Mouse (Mus musculus): ENCODE measurements around the gene Mdh1b. TPM values are rescaled to one million over a fixed set of nuclear protein-coding genes. Genes with fewer than 3 reads are reported as not detected.

The Mdh1b gene
- total and polyA plus RNA-seq, 3 experiments = 0.13 to 0.49 (median 0.46) TPM

- Histone ChIP-seq H3K9me3 (replicated peaks; ENCODE audit: low read length) (no peaks in the 10 kb centered on the region), H3K27ac (ENCODE audit: insufficient read depth, low read depth) (no peak overlapping the region), H3K4me1 (ENCODE audit: control insufficient read depth in 1 of 2, insufficient read depth in 2 of 2) (no peaks in the 10 kb centered on the region), H3K4me3 (replicated peaks in 1 of 3; ENCODE audit: low read depth in 2 of 3, low read length in 2 of 3, poor library complexity in 1 of 3) (no peak overlapping the region), H3K79me2 (replicated peaks; ENCODE audit: control insufficient read depth, extremely low read depth, insufficient read depth, poor library complexity, severe bottlenecking) (no peaks in the 10 kb centered on the region), H3K9ac (ENCODE audit: insufficient read depth, low read depth) (no peak overlapping the region), H3K36me3 (replicated peaks in 1 of 2; ENCODE audit: control insufficient read depth in 1 of 2, insufficient read depth in 1 of 2, low read length in 1 of 2) (no peaks in the 10 kb centered on the region), H3K27me3 (replicated peaks) (no peaks in the 10 kb centered on the region), H3K4me2 (ENCODE audit: insufficient read depth, low read depth, poor library complexity, severe bottlenecking) (0 out of 2 replicates have a peak overlapping the region, but pooled peaks have one; percentile 24)
- peak; percentile 77 for DNase-seq (ENCODE audit: extremely low read depth)
- dilution Hi-C loops (cut with MboI; ENCODE audit: extremely low pct_ligation_motif_present, extremely low pct_unique_long_range_greater_than_20kb, low sequenced_read_pairs) = no loop called here
- TF ChIP-seq MAX (IDR thresholded peaks at IDR 0.05; ENCODE audit: low read length) (no peak), RAD21 (IDR thresholded peaks at IDR 0.05; ENCODE audit: low read depth, low read length) (peak; percentile 54), SMC3 (IDR thresholded peaks at IDR 0.05; ENCODE audit: low read depth, low read length) (peak; percentile 54), CTCF (conservative IDR thresholded peaks at IDR 0.05 in 1 of 2, IDR thresholded peaks at IDR 0.05 in 1 of 2; ENCODE audit: low read depth in 2 of 2, low read length in 2 of 2) (peak; percentile 82 to 94)
- in situ Hi-C loops (cut with MboI; ENCODE audit: low pct_ligation_motif_present, low pct_unique_long_range_greater_than_20kb, low sequenced_read_pairs) = loop anchor here (25.0 kb wide), 2 partner anchors 1054 to 1354 kb away; no protein-coding TSS in a partner anchor
Observed at GRCm38 (mm10) chr1:63658016-63658415, 72.1 kb downstream of the Mdh1b start.

Other genes starting within 250 kb of the Mdh1b start
- gene Gm39653, start 114.3 kb downstream of the Mdh1b start, total RNA-seq (2012; rRNA removed) = not detected in 2 replicates
- not detected in 2 replicates for gene Gm39653, start 114.3 kb downstream of the Mdh1b start, total RNA-seq (2014; rRNA removed)
- not detected in 2 replicates for gene Gm39653, start 114.3 kb downstream of the Mdh1b start, polyA plus RNA-seq (2012; ENCODE audit: insufficient read length, low read depth)
- gene Dytn, start 43.4 kb downstream of the Mdh1b start, total RNA-seq (2012; rRNA removed) = not detected in 2 replicates
- gene Dytn, start 43.4 kb downstream of the Mdh1b start, total RNA-seq (2014; rRNA removed) = not detected in 2 replicates
- gene Dytn, start 43.4 kb downstream of the Mdh1b start, polyA plus RNA-seq (2012; ENCODE audit: insufficient read length, low read depth) = not detected in 2 replicates
- 54.9 and 67.9 TPM in 2 replicates for gene Fastkd2, start 296 bp upstream of the Mdh1b start, total RNA-seq (2012; rRNA removed)
- gene Fastkd2, start 296 bp upstream of the Mdh1b start, total RNA-seq (2014; rRNA removed) = 88.3 and 94.5 TPM in 2 replicates
- gene Fastkd2, start 296 bp upstream of the Mdh1b start, polyA plus RNA-seq (2012; ENCODE audit: insufficient read length, low read depth) = 56.8 and 63.0 TPM in 2 replicates
- gene 4933402D24Rik, start 38.9 kb upstream of the Mdh1b start, total RNA-seq (2012; rRNA removed) = not detected in 2 replicates
- gene 4933402D24Rik, start 38.9 kb upstream of the Mdh1b start, total RNA-seq (2014; rRNA removed) = not detected in 2 replicates
- gene 4933402D24Rik, start 38.9 kb upstream of the Mdh1b start, polyA plus RNA-seq (2012; ENCODE audit: insufficient read length, low read depth) = 0.18 TPM in 1 of 2 replicates, not detected in the other